9 mouse cellular contexts compared by ENCODE assay signal in the genomic region with DNA sequence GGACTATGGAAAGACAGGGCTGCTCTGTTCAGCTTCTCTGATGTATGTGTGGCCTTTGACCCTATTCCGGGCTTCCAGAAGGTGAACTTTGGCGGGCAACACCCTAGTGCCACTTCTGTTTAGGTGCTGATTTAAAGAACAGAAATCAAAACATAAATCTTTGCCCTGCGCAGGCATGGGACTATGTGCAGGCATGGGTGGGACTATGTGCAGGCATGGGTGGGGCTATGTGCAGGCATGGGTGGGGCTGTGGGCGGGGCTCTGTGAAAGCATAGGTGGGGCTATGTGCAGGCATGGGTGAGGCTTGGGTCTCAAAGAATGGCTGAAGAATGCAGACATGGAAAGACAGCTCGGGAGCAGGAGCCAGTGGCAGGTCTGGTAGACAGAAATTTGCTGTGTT. TPM values are rescaled to one million over a fixed set of nuclear protein-coding genes. Genes with fewer than 3 reads are reported as not detected.
DNase-seq lines count a peak whose midpoint lies in the region; ATAC-seq lines count a peak whose summit lies in the region.
"Had no signal": no experiment of that assay in that cellular context is flagged by ENCODE, and none has a peak within 500 bp of the region (broad histone marks: within the 10 kb centered on the region; RNA-seq: fewer than 3 reads in every experiment).

No protein-coding gene starts in this region.

- H3K4me3 ChIP-seq in embryonic facial prominence, embryonic 12.5 days, result no peak overlapping the region
- no peak overlapping the region for H3K4me3 ChIP-seq in embryonic facial prominence, embryonic 10.5 days
- H3K4me3 ChIP-seq in limb, embryonic 11.5 days (ENCODE audit: low read depth, low read length), result no peak overlapping the region
- H3K4me3 ChIP-seq in limb, embryonic 10.5 days, result no peak overlapping the region

- DNase-seq in embryonic facial prominence, embryonic 10.5 days (ENCODE audit: low spot score), result no peak
- no peak for DNase-seq in limb, embryonic 11.5 days (ENCODE audit: low spot score)
- DNase-seq in limb, embryonic 10.5 days (ENCODE audit: low spot score), result no peak
- peak; percentile 35 for DNase-seq in lung, postnatal 36 days
- no peak for DNase-seq in layer of hippocampus, adult 9-10 months (ENCODE audit: low spot score)
- no peak for DNase-seq in right cerebral cortex, adult 18-20 months
- DNase-seq: adrenal gland, adult 2 months had no signal

- no peak overlapping the region for H3K9ac ChIP-seq in embryonic facial prominence, embryonic 12.5 days
- no peak overlapping the region for H3K9ac ChIP-seq in limb, embryonic 11.5 days (ENCODE audit: low read length)

- ATAC-seq in embryonic facial prominence, embryonic 12.5 days (ENCODE audit: insufficient number of reproducible peaks, insufficient read depth, low FRiP score, low TSS enrichment), result 0 out of 2 replicates have a peak, but pooled peaks have one; percentile 28
- 0 out of 2 replicates have a peak, but pooled peaks have one; percentile 50 for ATAC-seq in limb, embryonic 11.5 days (ENCODE audit: insufficient number of reproducible peaks, low FRiP score, low TSS enrichment, low read depth)
- ATAC-seq in erythroid progenitor cell, adult 5-6 weeks (replicated peaks; ENCODE audit: low FRiP score, poor library complexity, severe bottlenecking), result peak; percentile 84

- no peak overlapping the region for H3K27ac ChIP-seq in embryonic facial prominence, embryonic 12.5 days
- no peak overlapping the region for H3K27ac ChIP-seq in embryonic facial prominence, embryonic 10.5 days (replicated peaks)
- 0 out of 2 replicates have a peak overlapping the region, but pooled peaks have one; percentile 26 for H3K27ac ChIP-seq in limb, embryonic 11.5 days (replicated peaks; ENCODE audit: low read depth, low read length)
- H3K27ac ChIP-seq in limb, embryonic 10.5 days, result no peak overlapping the region

- no peaks in the 10 kb centered on the region for H3K27me3 ChIP-seq in embryonic facial prominence, embryonic 12.5 days
- H3K27me3 ChIP-seq in embryonic facial prominence, embryonic 10.5 days (replicated peaks; ENCODE audit: low read depth, poor library complexity, severe bottlenecking), result no peaks in the 10 kb centered on the region
- no peaks in the 10 kb centered on the region for H3K27me3 ChIP-seq in limb, embryonic 11.5 days (ENCODE audit: control insufficient read depth, insufficient read depth, low read length)
- no peaks in the 10 kb centered on the region for H3K27me3 ChIP-seq in limb, embryonic 10.5 days (ENCODE audit: low read depth, poor library complexity, severe bottlenecking)

- no peak overlapping the region for H3K4me2 ChIP-seq in embryonic facial prominence, embryonic 12.5 days (replicated peaks)
- H3K4me2 ChIP-seq in limb, embryonic 11.5 days (ENCODE audit: low read depth, severe bottlenecking), result no peak overlapping the region

- H3K4me1 ChIP-seq in embryonic facial prominence, embryonic 12.5 days, result peaks cover 29% of the 10 kb centered on the region
- H3K4me1 ChIP-seq in embryonic facial prominence, embryonic 10.5 days, result peaks cover 37% of the 10 kb centered on the region
- H3K4me1 ChIP-seq in limb, embryonic 11.5 days (ENCODE audit: control insufficient read depth, insufficient read depth, low read length), result peaks cover 3% of the 10 kb centered on the region; the same call in 1 of the 2 replicates
- peaks cover 38% of the 10 kb centered on the region for H3K4me1 ChIP-seq in limb, embryonic 10.5 days

- 54% methylated on average over 5 of the region's 5 CpGs for WGBS in embryonic facial prominence, embryonic 12.5 days
- 69% methylated on average over 5 of the region's 5 CpGs for WGBS in embryonic facial prominence, embryonic 10.5 days
- WGBS in limb, embryonic 11.5 days, result 64% methylated on average over 5 of the region's 5 CpGs
- WGBS in limb, embryonic 10.5 days, result 65% methylated on average over 5 of the region's 5 CpGs

- H3K9me3 ChIP-seq in embryonic facial prominence, embryonic 12.5 days, result no peaks in the 10 kb centered on the region
- no peaks in the 10 kb centered on the region for H3K9me3 ChIP-seq in embryonic facial prominence, embryonic 10.5 days
- no peaks in the 10 kb centered on the region for H3K9me3 ChIP-seq in limb, embryonic 11.5 days (ENCODE audit: control insufficient read depth, low read length)
- no peaks in the 10 kb centered on the region for H3K9me3 ChIP-seq in limb, embryonic 10.5 days (replicated peaks)

- H3K36me3 ChIP-seq in embryonic facial prominence, embryonic 12.5 days, result 0 out of 2 replicates have a peak, but pooled peaks cover 4% of the 10 kb centered on the region
- H3K36me3 ChIP-seq in embryonic facial prominence, embryonic 10.5 days (replicated peaks), result peaks cover 48% of the 10 kb centered on the region
- no peaks in the 10 kb centered on the region for H3K36me3 ChIP-seq in limb, embryonic 11.5 days (ENCODE audit: control insufficient read depth, insufficient read depth, low read length)
- H3K36me3 ChIP-seq in limb, embryonic 10.5 days, result peaks cover 27% of the 10 kb centered on the region

RNA-seq across cellular contexts. Expression of a gene that starts 13.1 kb away (rescaled TPM):
- 14.4 and 16.0 TPM in 2 replicates for polyA plus RNA-seq in embryonic facial prominence, embryonic 12.5 days (2016; fragmentation: Nextera tagmentation; extraction: Ambion mirVana)
- 19.6 and 19.9 TPM in 2 replicates for polyA plus RNA-seq in embryonic facial prominence, embryonic 10.5 days (2016; fragmentation: Nextera tagmentation; extraction: Ambion mirVana)
- 21.1 and 22.6 TPM in 2 replicates for polyA plus RNA-seq in limb, embryonic 11.5 days (2014; fragmentation: Nextera tagmentation; extraction: Ambion mirVana)
- 15.6 and 15.8 TPM in 2 replicates for polyA plus RNA-seq in limb, embryonic 10.5 days (2016; fragmentation: Nextera tagmentation; extraction: Ambion mirVana)
- total RNA-seq in erythroid progenitor cell, adult 5-6 weeks (2015; ENCODE audit: low replicate concordance), result 25.2 and 45.0 TPM in 2 replicates
- total RNA-seq in erythroid progenitor cell, adult 5-6 weeks (2017; ENCODE audit: low replicate concordance), result 46.6 and 61.2 TPM in 2 replicates

Comparison
In these comparisons a context has a peak if more than half of its experiments do, and no peak if none do; other contexts are left out.
1. ATAC-seq: peak in every context shown above with its lines; median percentile 84 in erythroid progenitor cell, adult 5-6 weeks; 50 in limb, embryonic 11.5 days; 28 in embryonic facial prominence, embryonic 12.5 days.